Mouse (Mus musculus) midbrain, embryonic 15.5 days (tissue): Measurements from ENCODE around the gene Aig1. TPM values are rescaled to one million over a fixed set of nuclear protein-coding genes. Genes with fewer than 3 reads are reported as not detected.

ENCODE experiments used
- ATAC-seq: fragments of 200-750 bp; cut with Nextera tagmentation; replicated peaks from 2 replicates; pipeline ENCODE4 v1.8.0; 2017; ENCODE audit warnings: moderate TSS enrichment
- H3K27ac ChIP-seq: fragments of 300-500 bp; sonication (generic); 2 replicates; pipeline ENCODE4 v1.5.1; 2015; ENCODE audit warnings: mild to moderate bottlenecking, inconsistent platforms
- H3K27me3 ChIP-seq: fragments of 300-500 bp; sonication (generic); replicated peaks from 2 replicates; pipeline ENCODE4 v1.6.1; 2015; ENCODE audit warnings: inconsistent platforms
- H3K36me3 ChIP-seq: fragments of 300-500 bp; sonication (generic); replicated peaks from 2 replicates; pipeline ENCODE4 v1.6.1; 2015; ENCODE audit warnings: inconsistent platforms
- H3K4me1 ChIP-seq: fragments of 300-500 bp; sonication (generic); 2 replicates; pipeline ENCODE4 v1.6.1; 2015; ENCODE audit warnings: inconsistent platforms
- H3K4me2 ChIP-seq: fragments of 300-500 bp; sonication (generic); 2 replicates; pipeline ENCODE4 v1.6.1; 2015; ENCODE audit warnings: inconsistent platforms, mild to moderate bottlenecking, moderate library complexity
- H3K4me3 ChIP-seq: fragments of 300-500 bp; sonication (generic); 2 replicates; pipeline ENCODE4 v1.5.1; 2015; ENCODE audit warnings: mild to moderate bottlenecking, inconsistent platforms
- H3K9ac ChIP-seq: fragments of 300-500 bp; sonication (generic); 2 replicates; pipeline ENCODE4 v1.6.1; 2015; ENCODE audit warnings: mild to moderate bottlenecking, inconsistent platforms
- H3K9me3 ChIP-seq: fragments of 300-500 bp; sonication (generic); 2 replicates; pipeline ENCODE4 v1.6.1; 2016; ENCODE audit warnings: inconsistent platforms
- WGBS: fragments of 180-500 bp; shearing (Covaris S2); methylation state at CpG from one replicate; pipeline ENCODE4 v1.1.7; 2015; ENCODE audit warnings: mixed read lengths; 5-methylcytosine and 5-hydroxymethylcytosine counted together
- polyA plus RNA-seq: library from polyadenylated mRNA; unstranded; fragments of >200 nt; fragmentation: Nextera tagmentation; extraction: Ambion mirVana; gene quantifications from 2 replicates; pipeline ENCODE4 v1.2.1, GENCODE M21; 2015

Gene Aig1
- polyA plus RNA-seq, 1 experiment from 2014 or later = 90.1 TPM

- H3K27me3 ChIP-seq = no peaks in the 10 kb centered on the region
- H3K27ac ChIP-seq = no peak overlapping the region
- H3K4me2 ChIP-seq = no peak overlapping the region
- no peaks in the 10 kb centered on the region for H3K9me3 ChIP-seq
- no peak for ATAC-seq
- no peaks in the 10 kb centered on the region for H3K4me1 ChIP-seq
- no peak overlapping the region for H3K9ac ChIP-seq
- 86% methylated on average over 7 of the region's 7 CpGs for WGBS
- no peak overlapping the region for H3K4me3 ChIP-seq
- no peaks in the 10 kb centered on the region for H3K36me3 ChIP-seq
Observed at GRCm38 (mm10) chr10:13653326-13653725, 215.5 kb downstream of the Aig1 start.

GRCm38 (mm10) chr10:13652061-13652460 is 216.7 kb downstream of the Aig1 start:
- WGBS = 96% methylated on average over 4 of the region's 4 CpGs
- no peaks in the 10 kb centered on the region for H3K4me1 ChIP-seq
- ATAC-seq = no peak

GRCm38 (mm10) chr10:13641750-13642149 is 227.0 kb downstream of the Aig1 start:
- Histone ChIP-seq H3K9me3 (no peaks in the 10 kb centered on the region), H3K4me1 (no peaks in the 10 kb centered on the region), H3K4me2 (no peak overlapping the region), H3K9ac (no peak overlapping the region), H3K36me3 (no peaks in the 10 kb centered on the region), H3K4me3 (no peak overlapping the region), H3K27me3 (no peaks in the 10 kb centered on the region), H3K27ac (no peak overlapping the region)
- 22% methylated on average over 7 of the region's 7 CpGs for WGBS
- no peak for ATAC-seq

More at GRCm38 (mm10) chr10:13652061-13652460, 216.7 kb downstream of the Aig1 start:
- Histone ChIP-seq H3K27ac (no peak overlapping the region), H3K4me3 (no peak overlapping the region), H3K9me3 (no peaks in the 10 kb centered on the region), H3K27me3 (no peaks in the 10 kb centered on the region), H3K4me2 (no peak overlapping the region), H3K9ac (no peak overlapping the region), H3K36me3 (no peaks in the 10 kb centered on the region)

- Histone ChIP-seq H3K9me3 (no peaks in the 10 kb centered on the region), H3K27ac (no peak overlapping the region), H3K9ac (no peak overlapping the region), H3K4me1 (no peaks in the 10 kb centered on the region), H3K36me3 (no peaks in the 10 kb centered on the region), H3K4me3 (no peak overlapping the region), H3K27me3 (no peaks in the 10 kb centered on the region), H3K4me2 (no peak overlapping the region)
- ATAC-seq = 0 out of 2 replicates have a peak, but pooled peaks have one; percentile 27
- WGBS = 49% methylated on average over 3 of the region's 3 CpGs
Observed at GRCm38 (mm10) chr10:13631796-13632195, 237.0 kb downstream of the Aig1 start.

GRCm38 (mm10) chr10:13623735-13624134 is 245.0 kb downstream of the Aig1 start:
- H3K4me1 ChIP-seq = no peaks in the 10 kb centered on the region
- H3K4me2 ChIP-seq = no peak overlapping the region
- H3K9me3 ChIP-seq = no peaks in the 10 kb centered on the region
- H3K4me3 ChIP-seq = no peak overlapping the region
- ATAC-seq = no peak
- no peaks in the 10 kb centered on the region for H3K36me3 ChIP-seq
- H3K27me3 ChIP-seq = no peaks in the 10 kb centered on the region
- WGBS = 86% methylated on average over 5 of the region's 5 CpGs
- no peak overlapping the region for H3K27ac ChIP-seq
- H3K9ac ChIP-seq = no peak overlapping the region

- Histone ChIP-seq H3K9me3 (no peaks in the 10 kb centered on the region), H3K9ac (no peak overlapping the region), H3K27ac (no peak overlapping the region), H3K36me3 (no peaks in the 10 kb centered on the region), H3K4me3 (no peak overlapping the region), H3K4me2 (no peak overlapping the region), H3K27me3 (no peaks in the 10 kb centered on the region), H3K4me1 (no peaks in the 10 kb centered on the region)
- WGBS = 64% methylated on average over 2 of the region's 2 CpGs
- ATAC-seq = no peak
Observed at GRCm38 (mm10) chr10:13600926-13601325, 267.9 kb downstream of the Aig1 start.

GRCm38 (mm10) chr10:13597491-13597890 is 271.3 kb downstream of the Aig1 start:
- no peak overlapping the region for H3K4me2 ChIP-seq
- WGBS = 85% methylated on average over 8 of the region's 8 CpGs
- no peaks in the 10 kb centered on the region for H3K4me1 ChIP-seq
- no peak overlapping the region for H3K4me3 ChIP-seq
- no peaks in the 10 kb centered on the region for H3K36me3 ChIP-seq
- no peak for ATAC-seq
- H3K27ac ChIP-seq = no peak overlapping the region
- H3K27me3 ChIP-seq = no peaks in the 10 kb centered on the region
- no peaks in the 10 kb centered on the region for H3K9me3 ChIP-seq
- H3K9ac ChIP-seq = no peak overlapping the region

Other genes starting within 250 kb of the Aig1 start
- gene Hivep2, start 97.1 kb upstream of the Aig1 start, polyA plus RNA-seq = 10.6 and 12.0 TPM in 2 replicates